Mouse (Mus musculus) limb, embryonic 15.5 days (tissue): ENCODE results near the gene Gpr26. TPM values are rescaled to one million over a fixed set of nuclear protein-coding genes. Genes with fewer than 3 reads are reported as not detected.

Source experiments
- ATAC-seq: fragments of 200-750 bp; cut with Nextera tagmentation; 2 replicates; pipeline ENCODE4 v1.8.0; 2017; ENCODE audit warnings: low read depth, moderate TSS enrichment; ENCODE audit not compliant: insufficient number of reproducible peaks, low FRiP score, low TSS enrichment
- H3K27ac ChIP-seq: fragments of 300-500 bp; sonication (generic); 2 replicates; pipeline ENCODE4 v1.5.1; 2015; ENCODE audit warnings: moderate library complexity, mild to moderate bottlenecking, inconsistent platforms
- H3K27me3 ChIP-seq: fragments of 300-500 bp; sonication (generic); 2 replicates; pipeline ENCODE4 v1.6.1; 2015; ENCODE audit warnings: inconsistent platforms
- H3K36me3 ChIP-seq: fragments of 300-500 bp; sonication (generic); 2 replicates; pipeline ENCODE4 v1.6.1; 2015; ENCODE audit warnings: inconsistent platforms
- H3K4me1 ChIP-seq: fragments of 300-500 bp; sonication (generic); 2 replicates; pipeline ENCODE4 v1.6.1; 2015; ENCODE audit warnings: inconsistent platforms
- H3K4me2 ChIP-seq: fragments of 300-500 bp; sonication (generic); 2 replicates; pipeline ENCODE4 v1.6.1; 2015; ENCODE audit warnings: mild to moderate bottlenecking, inconsistent platforms
- H3K4me3 ChIP-seq: fragments of 300-500 bp; sonication (generic); 2 replicates; pipeline ENCODE4 v1.5.1; 2015; ENCODE audit warnings: mild to moderate bottlenecking, inconsistent platforms
- H3K9ac ChIP-seq: fragments of 300-500 bp; sonication (generic); 2 replicates; pipeline ENCODE4 v1.6.1; 2015; ENCODE audit warnings: inconsistent platforms
- H3K9me3 ChIP-seq: fragments of 300-500 bp; sonication (generic); 2 replicates; pipeline ENCODE4 v1.6.1; 2016; ENCODE audit warnings: inconsistent platforms
- WGBS: fragments of 180-500 bp; shearing (Covaris S2); methylation state at CpG from one replicate; pipeline ENCODE4 v1.1.7; 2015; 5-methylcytosine and 5-hydroxymethylcytosine counted together
- polyA plus RNA-seq: library from polyadenylated mRNA; unstranded; fragments of >200 nt; fragmentation: Nextera tagmentation; extraction: Ambion mirVana; gene quantifications from 2 replicates; pipeline ENCODE4 v1.2.1, GENCODE M21; 2015

The Gpr26 gene
- polyA plus RNA-seq: not detected in 2 replicates

GRCm38 (mm10) chr7:131966023-131966915 is at the start of gene Gpr26:
TSS of gene Gpr26 (plus strand) at chr7:131966460.
- H3K9me3 ChIP-seq: no peaks in the 10 kb centered on the region
- H3K4me2 ChIP-seq: peak within 1 kb of the TSS; percentile 34
- 5% methylated on average over 32 of the region's 32 CpGs for WGBS
- no peak for ATAC-seq
- peaks cover 64% of the 10 kb centered on the region for H3K27me3 ChIP-seq
- peak within 1 kb of the TSS; percentile 14; the same call in 1 of the 2 replicates for H3K4me3 ChIP-seq
- no peak within 1 kb of the TSS for H3K27ac ChIP-seq
- H3K4me1 ChIP-seq: peaks cover 9% of the 10 kb centered on the region
- no peak within 1 kb of the TSS for H3K9ac ChIP-seq
- no peaks in the 10 kb centered on the region for H3K36me3 ChIP-seq

GRCm38 (mm10) chr7:131917384-131917783 is 48.9 kb upstream of the Gpr26 start:
- H3K27me3 ChIP-seq: no peaks in the 10 kb centered on the region
- H3K4me2 ChIP-seq: no peak overlapping the region
- 46% methylated on average over 7 of the region's 7 CpGs for WGBS

GRCm38 (mm10) chr7:131927288-131928050 is 38.8 kb upstream of the Gpr26 start:
- no peak overlapping the region for H3K4me3 ChIP-seq
- ATAC-seq: no peak
- H3K4me1 ChIP-seq: peaks cover 2% of the 10 kb centered on the region; the same call in 1 of the 2 replicates
- H3K27ac ChIP-seq: no peak overlapping the region
- no peak overlapping the region for H3K9ac ChIP-seq
- WGBS: 32% methylated on average over 9 of the region's 9 CpGs
- no peaks in the 10 kb centered on the region for H3K36me3 ChIP-seq
- H3K4me2 ChIP-seq: no peak overlapping the region
- no peaks in the 10 kb centered on the region for H3K27me3 ChIP-seq
- no peaks in the 10 kb centered on the region for H3K9me3 ChIP-seq

More at GRCm38 (mm10) chr7:131917384-131917783, 48.9 kb upstream of the Gpr26 start:
- Histone ChIP-seq H3K4me3 (no peak overlapping the region), H3K9ac (no peak overlapping the region), H3K27ac (no peak overlapping the region), H3K4me1 (no peaks in the 10 kb centered on the region), H3K36me3 (no peaks in the 10 kb centered on the region), H3K9me3 (no peaks in the 10 kb centered on the region)
- no peak for ATAC-seq

GRCm38 (mm10) chr7:131937611-131938010 is 28.6 kb upstream of the Gpr26 start:
- H3K36me3 ChIP-seq: no peaks in the 10 kb centered on the region
- no peak overlapping the region for H3K4me3 ChIP-seq
- H3K9me3 ChIP-seq: no peaks in the 10 kb centered on the region
- no peak for ATAC-seq
- no peaks in the 10 kb centered on the region for H3K4me1 ChIP-seq
- no peak overlapping the region for H3K9ac ChIP-seq
- H3K27ac ChIP-seq: no peak overlapping the region
- no peak overlapping the region for H3K4me2 ChIP-seq
- H3K27me3 ChIP-seq: no peaks in the 10 kb centered on the region
- WGBS: 71% methylated on average over 3 of the region's 3 CpGs

GRCm38 (mm10) chr7:131951131-131951530 is 15.1 kb upstream of the Gpr26 start:
- H3K9ac ChIP-seq: no peak overlapping the region
- no peaks in the 10 kb centered on the region for H3K36me3 ChIP-seq
- H3K9me3 ChIP-seq: no peaks in the 10 kb centered on the region
- no peak for ATAC-seq
- H3K4me2 ChIP-seq: no peak overlapping the region
- no peak overlapping the region for H3K27ac ChIP-seq
- 51% methylated on average over 5 of the region's 5 CpGs for whole genome bisulfite sequencing
- H3K4me3 ChIP-seq: no peak overlapping the region
- H3K27me3 ChIP-seq: no peaks in the 10 kb centered on the region
- 0 out of 2 replicates have a peak, but pooled peaks cover 3% of the 10 kb centered on the region for H3K4me1 ChIP-seq

- Histone ChIP-seq H3K36me3 (no peaks in the 10 kb centered on the region), H3K27me3 (no peaks in the 10 kb centered on the region), H3K9me3 (no peaks in the 10 kb centered on the region), H3K4me3 (no peak overlapping the region), H3K27ac (no peak overlapping the region), H3K4me1 (0 out of 2 replicates have a peak, but pooled peaks cover 3% of the 10 kb centered on the region), H3K4me2 (no peak overlapping the region), H3K9ac (no peak overlapping the region)
- 74% methylated on average over 3 of the region's 3 CpGs for WGBS
- ATAC-seq: no peak
Measured at GRCm38 (mm10) chr7:131953402-131953801, 12.9 kb upstream of the Gpr26 start.

GRCm38 (mm10) chr7:131958705-131959104 is 7.6 kb upstream of the Gpr26 start:
- no peak overlapping the region for H3K9ac ChIP-seq
- no peaks in the 10 kb centered on the region for H3K4me1 ChIP-seq
- H3K27me3 ChIP-seq: no peaks in the 10 kb centered on the region
- H3K36me3 ChIP-seq: no peaks in the 10 kb centered on the region
- H3K27ac ChIP-seq: no peak overlapping the region
- H3K4me3 ChIP-seq: no peak overlapping the region
- 43% methylated on average over 1 of the region's 1 CpGs for WGBS
- no peak overlapping the region for H3K4me2 ChIP-seq
- no peaks in the 10 kb centered on the region for H3K9me3 ChIP-seq
- no peak for ATAC-seq

- WGBS: 17% methylated on average over 6 of the region's 6 CpGs
- peaks cover 16% of the 10 kb centered on the region for H3K27me3 ChIP-seq
- H3K9ac ChIP-seq: no peak overlapping the region
- H3K27ac ChIP-seq: no peak overlapping the region
- H3K4me3 ChIP-seq: no peak overlapping the region
- H3K4me1 ChIP-seq: no peaks in the 10 kb centered on the region
- no peaks in the 10 kb centered on the region for H3K9me3 ChIP-seq
- ATAC-seq: no peak
- no peak overlapping the region for H3K4me2 ChIP-seq
- no peaks in the 10 kb centered on the region for H3K36me3 ChIP-seq
Measured at GRCm38 (mm10) chr7:131960551-131960950, 5.7 kb upstream of the Gpr26 start.

- H3K27me3 ChIP-seq: peaks cover 64% of the 10 kb centered on the region
- peak overlapping the region; percentile 14; the same call in 1 of the 2 replicates for H3K4me3 ChIP-seq
- H3K9me3 ChIP-seq: no peaks in the 10 kb centered on the region
- H3K36me3 ChIP-seq: no peaks in the 10 kb centered on the region
- WGBS: 9% methylated on average over 57 of the region's 57 CpGs
- peaks cover 9% of the 10 kb centered on the region for H3K4me1 ChIP-seq
- H3K4me2 ChIP-seq: peak overlapping the region; percentile 34
- no peak overlapping the region for H3K9ac ChIP-seq
- ATAC-seq: no peak
- no peak overlapping the region for H3K27ac ChIP-seq
Measured at GRCm38 (mm10) chr7:131966916-131967494, 745 bp downstream of the Gpr26 start.

- Histone ChIP-seq H3K27ac (no peak overlapping the region), H3K4me3 (no peak overlapping the region), H3K9me3 (no peaks in the 10 kb centered on the region), H3K27me3 (peaks cover 60% of the 10 kb centered on the region), H3K9ac (no peak overlapping the region), H3K4me2 (no peak overlapping the region), H3K36me3 (no peaks in the 10 kb centered on the region), H3K4me1 (peaks cover 9% of the 10 kb centered on the region)
- 38% methylated on average over 3 of the region's 3 CpGs for WGBS
- no peak for ATAC-seq
Measured at GRCm38 (mm10) chr7:131970255-131970654, 4.0 kb downstream of the Gpr26 start.

GRCm38 (mm10) chr7:131975867-131976266 is 9.6 kb downstream of the Gpr26 start:
- H3K27ac ChIP-seq: no peak overlapping the region
- WGBS: 70% methylated on average over 6 of the region's 6 CpGs

More at GRCm38 (mm10) chr7:131975867-131976266, 9.6 kb downstream of the Gpr26 start:
- no peak for ATAC-seq
- H3K36me3 ChIP-seq: no peaks in the 10 kb centered on the region
- no peak overlapping the region for H3K9ac ChIP-seq
- H3K4me1 ChIP-seq: no peaks in the 10 kb centered on the region
- no peaks in the 10 kb centered on the region for H3K9me3 ChIP-seq
- H3K4me3 ChIP-seq: no peak overlapping the region
- H3K27me3 ChIP-seq: peaks cover 14% of the 10 kb centered on the region
- no peak overlapping the region for H3K4me2 ChIP-seq
